Mouse (Mus musculus): ENCODE measurements at regions not wholly inside any gene's neighbourhood (a gene's known extent, or its start where the extent isn't known, plus 50 kb on each side); places are given as distances from the start of the nearest gene placed in this dataset.

GRCm38 (mm10) chr4:81673398-81674265, 231.0 kb upstream of the Mpdz start:
- WGBS = 84% methylated on average over 4 of the region's 4 CpGs
- no peak overlapping the region for H3K27ac ChIP-seq
- no peaks in the 10 kb centered on the region for H3K27me3 ChIP-seq (ENCODE audit: low read depth, poor library complexity, severe bottlenecking)
- no peaks in the 10 kb centered on the region for H3K9me3 ChIP-seq (replicated peaks)
- no peaks in the 10 kb centered on the region for H3K36me3 ChIP-seq
- no peak overlapping the region for H3K4me3 ChIP-seq
- H3K4me1 ChIP-seq = peaks cover 8% of the 10 kb centered on the region
- no peak for DNase-seq (ENCODE audit: low spot score)

- Histone ChIP-seq H3K36me3 (no peaks in the 10 kb centered on the region), H3K9me3 (replicated peaks) (no peaks in the 10 kb centered on the region), H3K4me3 (no peak overlapping the region), H3K27me3 (ENCODE audit: low read depth, poor library complexity, severe bottlenecking) (no peaks in the 10 kb centered on the region), H3K27ac (no peak overlapping the region), H3K4me1 (peaks cover 8% of the 10 kb centered on the region)
- no peak for DNase-seq (ENCODE audit: low spot score)
- 80% methylated on average over 2 of the region's 2 CpGs for WGBS
Observed at GRCm38 (mm10) chr4:81671986-81672385, 229.4 kb upstream of the Mpdz start.

GRCm38 (mm10) chr4:81669181-81669580, 226.6 kb upstream of the Mpdz start:
- Histone ChIP-seq H3K36me3 (no peaks in the 10 kb centered on the region), H3K27ac (no peak overlapping the region), H3K4me3 (no peak overlapping the region), H3K9me3 (replicated peaks) (no peaks in the 10 kb centered on the region), H3K27me3 (ENCODE audit: low read depth, poor library complexity, severe bottlenecking) (no peaks in the 10 kb centered on the region), H3K4me1 (peaks cover 8% of the 10 kb centered on the region)
- WGBS = 17% methylated on average over 3 of the region's 3 CpGs
- DNase-seq (ENCODE audit: low spot score) = peak; percentile 58

GRCm38 (mm10) chr4:81661096-81661495, 218.5 kb upstream of the Mpdz start:
- Histone ChIP-seq H3K4me1 (no peaks in the 10 kb centered on the region), H3K27me3 (ENCODE audit: low read depth, poor library complexity, severe bottlenecking) (no peaks in the 10 kb centered on the region), H3K36me3 (no peaks in the 10 kb centered on the region), H3K9me3 (replicated peaks) (no peaks in the 10 kb centered on the region), H3K27ac (no peak overlapping the region), H3K4me3 (no peak overlapping the region)
- DNase-seq (ENCODE audit: low spot score) = no peak

GRCm38 (mm10) chr4:81628496-81628828, 185.8 kb upstream of the Mpdz start:
- 83% methylated on average over 3 of the region's 3 CpGs for WGBS
- Histone ChIP-seq H3K27me3 (ENCODE audit: low read depth, poor library complexity, severe bottlenecking) (no peaks in the 10 kb centered on the region), H3K27ac (no peak overlapping the region), H3K4me1 (peaks cover 9% of the 10 kb centered on the region; the same call in 1 of the 2 replicates), H3K36me3 (no peaks in the 10 kb centered on the region), H3K9me3 (replicated peaks) (no peaks in the 10 kb centered on the region), H3K4me3 (no peak overlapping the region)
- no peak for DNase-seq (ENCODE audit: low spot score)

GRCm38 (mm10) chr4:81627714-81628495, 185.3 kb upstream of the Mpdz start:
- H3K27me3 ChIP-seq (ENCODE audit: low read depth, poor library complexity, severe bottlenecking) = no peaks in the 10 kb centered on the region
- H3K4me1 ChIP-seq = peaks cover 9% of the 10 kb centered on the region; the same call in 1 of the 2 replicates
- 67% methylated on average over 12 of the region's 12 CpGs for WGBS
- DNase-seq (ENCODE audit: low spot score) = no peak
- no peak overlapping the region for H3K27ac ChIP-seq
- H3K9me3 ChIP-seq (replicated peaks) = no peaks in the 10 kb centered on the region
- H3K4me3 ChIP-seq = no peak overlapping the region
- H3K36me3 ChIP-seq = no peaks in the 10 kb centered on the region

GRCm38 (mm10) chr4:81625348-81625934, 182.8 kb upstream of the Mpdz start:
- H3K4me3 ChIP-seq = no peak overlapping the region
- H3K9me3 ChIP-seq (replicated peaks) = no peaks in the 10 kb centered on the region
- H3K4me1 ChIP-seq = peaks cover 9% of the 10 kb centered on the region; the same call in 1 of the 2 replicates
- H3K27ac ChIP-seq = no peak overlapping the region
- H3K27me3 ChIP-seq (ENCODE audit: low read depth, poor library complexity, severe bottlenecking) = no peaks in the 10 kb centered on the region
- no peaks in the 10 kb centered on the region for H3K36me3 ChIP-seq
- DNase-seq (ENCODE audit: low spot score) = peak; percentile 29
- WGBS = 55% methylated on average over 10 of the region's 10 CpGs

GRCm38 (mm10) chr4:81624111-81624510, 181.5 kb upstream of the Mpdz start:
- H3K9me3 ChIP-seq (replicated peaks) = no peaks in the 10 kb centered on the region
- H3K4me3 ChIP-seq = no peak overlapping the region
- H3K27ac ChIP-seq = no peak overlapping the region
- 94% methylated on average over 4 of the region's 4 CpGs for WGBS
- H3K4me1 ChIP-seq = peaks cover 9% of the 10 kb centered on the region; the same call in 1 of the 2 replicates
- H3K36me3 ChIP-seq = no peaks in the 10 kb centered on the region
- no peaks in the 10 kb centered on the region for H3K27me3 ChIP-seq (ENCODE audit: low read depth, poor library complexity, severe bottlenecking)
- no peak for DNase-seq (ENCODE audit: low spot score)

GRCm38 (mm10) chr4:81621391-81622137, 178.9 kb upstream of the Mpdz start:
- Histone ChIP-seq H3K4me1 (peaks cover 3% of the 10 kb centered on the region), H3K4me3 (no peak overlapping the region), H3K27me3 (ENCODE audit: low read depth, poor library complexity, severe bottlenecking) (no peaks in the 10 kb centered on the region), H3K27ac (no peak overlapping the region), H3K9me3 (replicated peaks) (no peaks in the 10 kb centered on the region), H3K36me3 (no peaks in the 10 kb centered on the region)
- DNase-seq (ENCODE audit: low spot score) = no peak
- WGBS = 93% methylated on average over 8 of the region's 8 CpGs

- Histone ChIP-seq H3K9me3 (replicated peaks) (no peaks in the 10 kb centered on the region), H3K4me3 (no peak overlapping the region), H3K27ac (no peak overlapping the region), H3K4me1 (peaks cover 3% of the 10 kb centered on the region), H3K27me3 (ENCODE audit: low read depth, poor library complexity, severe bottlenecking) (no peaks in the 10 kb centered on the region), H3K36me3 (no peaks in the 10 kb centered on the region)
- 75% methylated on average over 5 of the region's 5 CpGs for whole genome bisulfite sequencing
- DNase-seq (ENCODE audit: low spot score) = no peak
Observed at GRCm38 (mm10) chr4:81617191-81617590, 174.6 kb upstream of the Mpdz start.

- DNase-seq (ENCODE audit: low spot score) = no peak
- Histone ChIP-seq H3K36me3 (no peaks in the 10 kb centered on the region), H3K27me3 (ENCODE audit: low read depth, poor library complexity, severe bottlenecking) (no peaks in the 10 kb centered on the region), H3K27ac (no peak overlapping the region), H3K9me3 (replicated peaks) (no peaks in the 10 kb centered on the region), H3K4me3 (no peak overlapping the region), H3K4me1 (no peaks in the 10 kb centered on the region)
- 87% methylated on average over 2 of the region's 2 CpGs for WGBS
Observed at GRCm38 (mm10) chr4:81611191-81611590, 168.6 kb upstream of the Mpdz start.

GRCm38 (mm10) chr4:81600396-81600795, 157.8 kb upstream of the Mpdz start:
- Histone ChIP-seq H3K27me3 (ENCODE audit: low read depth, poor library complexity, severe bottlenecking) (no peaks in the 10 kb centered on the region), H3K36me3 (no peaks in the 10 kb centered on the region), H3K27ac (no peak overlapping the region), H3K9me3 (replicated peaks) (no peaks in the 10 kb centered on the region), H3K4me3 (no peak overlapping the region), H3K4me1 (no peaks in the 10 kb centered on the region)
- WGBS = 91% methylated on average over 5 of the region's 5 CpGs
- no peak for DNase-seq (ENCODE audit: low spot score)
